Mouse (Mus musculus) olfactory bulb, adult 2 months (tissue): ENCODE measurements around the gene Rcn3. TPM values are rescaled to one million over a fixed set of nuclear protein-coding genes. Genes with fewer than 3 reads are reported as not detected.
A peak's percentile ranks its signal among the peaks of the same experiment; 100 is the strongest.

Experiments used
- H3K27ac ChIP-seq: fragments of 200-500 bp; 2 replicates; pipeline ENCODE4 v1.5.1; 2012; ENCODE audit warnings: low read depth, low read length; ENCODE audit not compliant: insufficient read depth
- H3K4me1 ChIP-seq: fragments of 200-500 bp; 2 replicates; pipeline ENCODE4 v1.6.1; 2012; ENCODE audit warnings: low read length; ENCODE audit not compliant: control insufficient read depth, insufficient read depth
- H3K4me3 ChIP-seq: fragments of 200-500 bp; 2 replicates; pipeline ENCODE4 v1.5.1; 2012; ENCODE audit warnings: mild to moderate bottlenecking, low read depth, low read length, moderate library complexity; ENCODE audit not compliant: insufficient read depth
- CTCF ChIP-seq: fragments of 200-500 bp; IDR thresholded peaks from 2 replicates; pipeline ENCODE4 v1.5.1; 2012; ENCODE audit warnings: low read depth, mild to moderate bottlenecking, low read length, moderate library complexity; ENCODE audit not compliant: insufficient read depth
- POLR2A ChIP-seq: fragments of 200-500 bp; IDR thresholded peaks from 2 replicates; pipeline ENCODE4 v1.6.1; 2012; ENCODE audit warnings: mild to moderate bottlenecking, low read depth, low read length, moderate library complexity; ENCODE audit not compliant: insufficient read depth
- WGBS: fragments of 180-500 bp; shearing (Covaris S2); methylation state at CpG from one replicate; pipeline ENCODE4 v1.1.7; 2018; 5-methylcytosine and 5-hydroxymethylcytosine counted together
- polyA plus RNA-seq: library from polyadenylated mRNA; stranded (reverse); fragments of >200 nt; gene quantifications from 2 replicates; pipeline ENCODE4 v1.2.4, GENCODE M21; 2012; ENCODE audit warnings: low replicate concordance; ENCODE audit not compliant: missing spikeins, insufficient read depth, insufficient read length

Gene Rcn3
- polyA plus RNA-seq, 1 experiment: not detected

- WGBS: 86% methylated on average over 2 of the region's 2 CpGs
- TF ChIP-seq POLR2A (no peak), CTCF (no peak)
- no peak overlapping the region for H3K27ac ChIP-seq
Observed at GRCm38 (mm10) chr7:45072230-45072629, 19.8 kb downstream of the Rcn3 start.

GRCm38 (mm10) chr7:45069671-45070070 lies 22.4 kb downstream of the Rcn3 start:
- Histone ChIP-seq H3K4me1 (no peaks in the 10 kb centered on the region; the same call in 1 of the 2 replicates), H3K4me3 (no peak overlapping the region), H3K27ac (no peak overlapping the region)
- TF ChIP-seq CTCF (no peak), POLR2A (no peak)
- WGBS: 80% methylated on average over 2 of the region's 2 CpGs

More at GRCm38 (mm10) chr7:45072230-45072629, 19.8 kb downstream of the Rcn3 start:
- Histone ChIP-seq H3K4me1 (peaks cover 3% of the 10 kb centered on the region; the same call in 1 of the 2 replicates), H3K4me3 (no peak overlapping the region)

GRCm38 (mm10) chr7:45068000-45068318 lies 24.1 kb downstream of the Rcn3 start:
- WGBS: 27% methylated on average over 5 of the region's 5 CpGs
- H3K4me3 ChIP-seq: no peak overlapping the region
- peaks cover 1% of the 10 kb centered on the region; the same call in 1 of the 2 replicates for H3K4me1 ChIP-seq
- H3K27ac ChIP-seq: no peak overlapping the region
- TF ChIP-seq POLR2A: no peak
- 0 out of 2 replicates have a peak, but pooled peaks have one; percentile 15 for TF ChIP-seq CTCF

- peaks cover 2% of the 10 kb centered on the region; the same call in 1 of the 2 replicates for H3K4me1 ChIP-seq
- H3K27ac ChIP-seq: no peak overlapping the region
- TF ChIP-seq POLR2A: no peak
- TF ChIP-seq CTCF: 0 out of 2 replicates have a peak, but pooled peaks have one; percentile 31
- WGBS: 77% methylated on average over 4 of the region's 4 CpGs
- no peak overlapping the region for H3K4me3 ChIP-seq
Observed at GRCm38 (mm10) chr7:45067190-45067999, 24.6 kb downstream of the Rcn3 start.

- Histone ChIP-seq H3K4me1 (peaks cover 15% of the 10 kb centered on the region), H3K4me3 (peak within 1 kb of the TSS; percentile 100), H3K27ac (peak within 1 kb of the TSS; percentile 99)
- under 1% methylated on average over 31 of the region's 31 CpGs for WGBS
- TF ChIP-seq CTCF (no peak), POLR2A (peak; percentile 43; the same call in 1 of the 2 replicates)
Observed at GRCm38 (mm10) chr7:45062239-45062835, 29.7 kb downstream of the Rcn3 start, which contains the start of the genes Nosip and Prrg2. Gene Nosip, plus strand, starts transcription at chr7:45062429. Gene Prrg2, minus strand, starts transcription at chr7:45062677.

- TF ChIP-seq CTCF (no peak), POLR2A (no peak)
- peaks cover 15% of the 10 kb centered on the region for H3K4me1 ChIP-seq
- H3K27ac ChIP-seq: no peak overlapping the region
- WGBS: 18% methylated on average over 11 of the region's 11 CpGs
- H3K4me3 ChIP-seq: no peak overlapping the region
Observed at GRCm38 (mm10) chr7:45061532-45062075, 30.4 kb downstream of the Rcn3 start.

GRCm38 (mm10) chr7:45060632-45061122 lies 31.3 kb downstream of the Rcn3 start:
- Histone ChIP-seq H3K4me3 (no peak overlapping the region), H3K4me1 (peaks cover 15% of the 10 kb centered on the region), H3K27ac (no peak overlapping the region)
- 91% methylated on average over 6 of the region's 6 CpGs for WGBS
- TF ChIP-seq CTCF: no peak
- no peak for TF ChIP-seq POLR2A

- no peak overlapping the region for H3K4me3 ChIP-seq
Observed at GRCm38 (mm10) chr7:45058607-45059571, 33.1 kb downstream of the Rcn3 start.

More at GRCm38 (mm10) chr7:45058607-45059571, 33.1 kb downstream of the Rcn3 start:
- WGBS: 77% methylated on average over 10 of the region's 10 CpGs
- H3K27ac ChIP-seq: no peak overlapping the region
- TF ChIP-seq CTCF (no peak), POLR2A (no peak)
- H3K4me1 ChIP-seq: peaks cover 16% of the 10 kb centered on the region
